Mouse (Mus musculus): ENCODE results near the gene Vps33b. TPM values are rescaled to one million over a fixed set of nuclear protein-coding genes. Genes with fewer than 3 reads are reported as not detected.

Vps33b gene
- polyA plus RNA-seq, 1 experiment from 2014 or later: 2.8 TPM

DNA sequence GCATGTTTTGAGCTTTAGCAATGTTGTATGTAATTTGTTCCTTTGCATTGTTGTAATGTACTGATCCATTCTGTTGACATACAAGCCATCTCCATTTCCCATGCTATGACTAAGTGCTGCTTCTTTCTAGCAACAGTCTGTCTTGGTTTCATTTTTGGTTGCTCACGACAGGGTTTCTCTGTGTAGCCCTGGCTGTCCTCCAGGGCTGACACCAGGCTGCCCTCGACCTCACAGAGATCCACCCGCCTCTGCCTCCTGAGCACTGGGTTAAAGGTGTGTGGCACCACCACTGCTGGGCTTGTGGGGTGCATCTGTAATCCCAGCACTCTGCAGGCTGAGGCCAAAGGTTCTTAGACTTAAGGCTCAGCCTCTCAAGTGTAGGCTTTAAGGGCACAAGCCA lies 30.1 kb downstream of the Vps33b start:
- H3K9ac ChIP-seq (replicated peaks; ENCODE audit: low read depth): no peak overlapping the region
- no peak for ATAC-seq
- H3K27me3 ChIP-seq (replicated peaks; ENCODE audit: insufficient read depth, low read length): no peaks in the 10 kb centered on the region
- H3K4me3 ChIP-seq (ENCODE audit: low read depth, low read length): no peak overlapping the region
- H3K9me3 ChIP-seq (ENCODE audit: low read length): no peaks in the 10 kb centered on the region
- H3K36me3 ChIP-seq (ENCODE audit: insufficient read depth, low read length): no peaks in the 10 kb centered on the region
- H3K4me1 ChIP-seq (ENCODE audit: insufficient read depth, low read depth, low read length): no peaks in the 10 kb centered on the region; the same call in 1 of the 2 replicates
- no peak overlapping the region for H3K27ac ChIP-seq (ENCODE audit: low read length)
- no peak for DNase-seq (ENCODE audit: low spot score)
- H3K4me2 ChIP-seq (replicated peaks; ENCODE audit: low read depth, low read length): no peak overlapping the region
- WGBS: 70% methylated on average over 3 of the region's 3 CpGs
- no peak for TF ChIP-seq CTCF (IDR thresholded peaks at IDR 0.05)
- TF ChIP-seq EP300 (IDR thresholded peaks at IDR 0.05): no peak

DNA sequence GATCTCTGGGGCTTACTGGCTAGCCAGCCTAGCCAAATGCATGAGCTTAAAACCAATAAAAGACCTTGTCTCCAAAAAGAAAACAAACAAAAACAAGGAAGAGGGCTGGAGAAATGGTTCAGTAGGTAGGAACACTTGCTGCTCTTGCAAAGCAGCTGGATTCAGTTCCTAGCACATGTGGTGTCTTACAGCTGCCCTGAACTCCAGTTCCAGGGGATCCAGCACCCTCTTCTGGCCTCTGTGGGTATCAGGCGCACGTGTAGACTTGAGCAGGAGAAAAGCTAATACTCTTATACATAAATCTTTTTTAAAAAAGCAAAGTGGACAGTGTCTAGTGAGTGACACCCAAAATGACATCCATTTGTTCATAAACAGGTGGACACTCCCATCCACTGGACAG lies 32.1 kb downstream of the Vps33b start:
- no peak for DNase-seq (ENCODE audit: low spot score)
- H3K27ac ChIP-seq (ENCODE audit: low read length): no peak overlapping the region
- H3K36me3 ChIP-seq (ENCODE audit: insufficient read depth, low read length): no peaks in the 10 kb centered on the region
- H3K9me3 ChIP-seq (ENCODE audit: low read length): no peaks in the 10 kb centered on the region
- H3K9ac ChIP-seq (replicated peaks; ENCODE audit: low read depth): no peak overlapping the region
- no peaks in the 10 kb centered on the region for H3K27me3 ChIP-seq (replicated peaks; ENCODE audit: insufficient read depth, low read length)
- ATAC-seq: no peak
- H3K4me2 ChIP-seq (replicated peaks; ENCODE audit: low read depth, low read length): no peak overlapping the region
- H3K4me3 ChIP-seq (ENCODE audit: low read depth, low read length): no peak overlapping the region
- peak; percentile 35 for TF ChIP-seq CTCF (IDR thresholded peaks at IDR 0.05)
- no peak for TF ChIP-seq EP300 (IDR thresholded peaks at IDR 0.05)
- WGBS: 77% methylated on average over 2 of the region's 2 CpGs
- no peaks in the 10 kb centered on the region; the same call in 1 of the 2 replicates for H3K4me1 ChIP-seq (ENCODE audit: insufficient read depth, low read depth, low read length)

DNA sequence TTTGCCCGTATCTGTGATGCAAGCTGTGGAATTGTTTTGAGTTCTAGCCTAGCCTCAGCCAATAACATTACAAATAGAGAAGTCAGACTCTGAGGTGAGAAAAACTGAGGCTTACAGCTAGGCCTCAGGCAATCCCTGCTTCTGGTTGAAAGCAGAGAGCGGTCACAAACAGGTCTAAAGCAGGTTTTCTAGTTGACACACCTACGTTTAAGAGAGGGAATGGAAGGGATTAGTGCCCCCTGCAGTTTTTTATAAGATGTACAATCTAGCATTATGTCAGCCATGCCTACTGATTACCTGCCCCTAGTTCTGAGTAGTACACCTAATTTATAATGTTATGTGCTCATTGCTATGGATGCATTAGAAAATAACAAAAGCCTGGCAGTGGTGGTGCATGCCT lies 38.3 kb downstream of the Vps33b start:
- Histone ChIP-seq H3K27me3 (replicated peaks; ENCODE audit: insufficient read depth, low read length) (no peaks in the 10 kb centered on the region), H3K4me2 (replicated peaks; ENCODE audit: low read depth, low read length) (no peak overlapping the region), H3K9ac (replicated peaks; ENCODE audit: low read depth) (no peak overlapping the region), H3K4me1 (ENCODE audit: insufficient read depth, low read depth, low read length) (no peaks in the 10 kb centered on the region), H3K4me3 (ENCODE audit: low read depth, low read length) (no peak overlapping the region), H3K36me3 (ENCODE audit: insufficient read depth, low read length) (peaks cover 3% of the 10 kb centered on the region; the same call in 1 of the 2 replicates), H3K9me3 (ENCODE audit: low read length) (no peaks in the 10 kb centered on the region), H3K27ac (ENCODE audit: low read length) (no peak overlapping the region)
- ATAC-seq (no peak; the same call in 1 of the 2 replicates), DNase-seq (ENCODE audit: low spot score) (peak; percentile 26)
- 69% methylated on average over 3 of the region's 3 CpGs for WGBS
- TF ChIP-seq CTCF (IDR thresholded peaks at IDR 0.05): peak; percentile 39
- no peak for TF ChIP-seq EP300 (IDR thresholded peaks at IDR 0.05)

DNA sequence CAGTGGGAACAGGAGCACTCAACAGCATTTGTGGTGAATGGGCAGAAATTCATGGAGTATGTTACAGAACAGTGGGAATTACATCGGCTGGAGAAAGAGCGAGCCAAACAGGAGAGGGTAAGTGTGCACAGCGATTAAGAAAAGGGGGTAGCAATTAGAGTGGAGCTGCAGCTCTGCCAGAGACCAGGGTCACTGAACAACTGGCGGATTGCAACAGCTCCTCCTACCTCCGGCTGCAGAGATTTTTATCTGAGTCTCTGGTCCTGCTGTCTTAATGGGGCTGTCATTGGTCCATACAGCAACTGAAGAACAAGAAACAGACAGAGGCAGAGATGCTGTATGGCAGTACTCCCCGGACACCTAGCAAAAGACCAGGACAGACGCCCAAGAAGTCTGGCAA lies 41.3 kb downstream of the Vps33b start:
- H3K27me3 ChIP-seq (replicated peaks; ENCODE audit: insufficient read depth, low read length): no peaks in the 10 kb centered on the region
- peaks cover 3% of the 10 kb centered on the region; the same call in 1 of the 2 replicates for H3K36me3 ChIP-seq (ENCODE audit: insufficient read depth, low read length)
- no peak for ATAC-seq
- peak overlapping the region; percentile 38; the same call in 1 of the 2 replicates for H3K27ac ChIP-seq (ENCODE audit: low read length)
- WGBS: 68% methylated on average over 7 of the region's 7 CpGs
- H3K9ac ChIP-seq (replicated peaks; ENCODE audit: low read depth): no peak overlapping the region
- DNase-seq (ENCODE audit: low spot score): no peak
- TF ChIP-seq EP300 (IDR thresholded peaks at IDR 0.05) (no peak), CTCF (IDR thresholded peaks at IDR 0.05) (no peak)
- H3K4me3 ChIP-seq (ENCODE audit: low read depth, low read length): no peak overlapping the region
- no peaks in the 10 kb centered on the region for H3K4me1 ChIP-seq (ENCODE audit: insufficient read depth, low read depth, low read length)
- H3K4me2 ChIP-seq (replicated peaks; ENCODE audit: low read depth, low read length): no peak overlapping the region
- no peaks in the 10 kb centered on the region for H3K9me3 ChIP-seq (ENCODE audit: low read length)

DNA sequence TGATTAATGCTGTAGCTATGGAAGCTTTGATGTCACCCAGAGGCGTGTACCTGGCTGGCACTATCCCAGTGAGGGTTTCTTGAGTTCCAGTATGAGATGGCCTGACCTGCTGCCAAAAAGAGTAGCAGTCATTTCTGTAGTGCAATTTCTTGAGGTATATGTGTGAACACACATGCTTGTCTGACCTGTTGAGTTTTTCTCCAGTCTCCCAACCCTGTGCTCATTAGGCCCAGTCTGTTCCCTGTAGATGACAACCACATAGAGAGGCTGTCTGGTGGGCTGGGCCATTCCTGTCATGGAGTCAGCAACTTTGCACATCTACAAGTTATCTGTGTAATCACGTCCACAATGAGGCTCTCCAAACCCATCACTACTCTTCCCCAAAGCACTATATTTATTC lies 46.3 kb downstream of the Vps33b start:
- TF ChIP-seq CTCF (IDR thresholded peaks at IDR 0.05) (no peak), EP300 (IDR thresholded peaks at IDR 0.05) (no peak)
- WGBS: 72% methylated on average over 2 of the region's 2 CpGs

DNA sequence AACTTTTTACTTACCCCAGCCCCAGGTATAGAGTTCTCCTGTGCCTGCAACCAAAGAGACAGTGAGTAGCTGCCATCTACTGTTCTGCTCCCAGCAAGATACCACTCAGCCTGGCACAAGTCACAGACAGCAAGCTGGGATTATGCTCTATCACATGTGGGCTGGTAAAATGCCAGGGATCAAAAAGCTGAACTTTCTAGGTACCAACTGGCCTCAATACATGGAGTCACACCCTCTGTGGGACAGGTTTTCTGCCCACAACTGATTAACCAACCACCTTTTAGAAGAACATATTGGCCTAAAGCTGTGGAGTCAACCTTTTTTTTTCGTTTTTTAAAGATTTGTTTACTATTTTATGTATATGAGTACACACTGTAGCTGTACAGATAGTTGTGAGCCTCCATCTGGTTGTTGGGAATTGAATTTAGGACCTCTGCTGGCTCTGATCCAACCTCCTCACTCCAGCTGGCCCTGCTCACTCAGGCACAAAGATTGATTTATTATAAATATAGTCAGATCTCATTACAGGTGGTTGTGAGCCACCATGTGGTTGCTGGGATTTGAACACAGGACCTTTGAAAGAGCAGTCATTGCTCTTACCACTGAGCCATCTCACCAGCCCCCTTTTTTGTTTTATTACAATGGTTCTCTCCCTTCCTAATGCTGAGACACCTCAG lies 48.1 kb downstream of the Vps33b start:
- no peak for DNase-seq (ENCODE audit: low spot score)
- H3K9me3 ChIP-seq (ENCODE audit: low read length): no peaks in the 10 kb centered on the region

More for the DNA sequence above, 46.3 kb downstream of the Vps33b start:
- Histone ChIP-seq H3K36me3 (ENCODE audit: insufficient read depth, low read length) (no peaks in the 10 kb centered on the region), H3K9ac (replicated peaks; ENCODE audit: low read depth) (no peak overlapping the region), H3K4me1 (ENCODE audit: insufficient read depth, low read depth, low read length) (no peaks in the 10 kb centered on the region), H3K4me3 (ENCODE audit: low read depth, low read length) (no peak overlapping the region), H3K27me3 (replicated peaks; ENCODE audit: insufficient read depth, low read length) (no peaks in the 10 kb centered on the region), H3K27ac (ENCODE audit: low read length) (no peak overlapping the region), H3K4me2 (replicated peaks; ENCODE audit: low read depth, low read length) (no peak overlapping the region), H3K9me3 (ENCODE audit: low read length) (no peaks in the 10 kb centered on the region)
- no peak for DNase-seq (ENCODE audit: low spot score)
- no peak for ATAC-seq

More for the DNA sequence above, 48.1 kb downstream of the Vps33b start:
- H3K9ac ChIP-seq (replicated peaks; ENCODE audit: low read depth): no peak overlapping the region
- no peaks in the 10 kb centered on the region for H3K4me1 ChIP-seq (ENCODE audit: insufficient read depth, low read depth, low read length)
- H3K4me3 ChIP-seq (ENCODE audit: low read depth, low read length): no peak overlapping the region
- no peak overlapping the region for H3K27ac ChIP-seq (ENCODE audit: low read length)
- WGBS: 44% methylated on average over 1 of the region's 1 CpGs
- H3K36me3 ChIP-seq (ENCODE audit: insufficient read depth, low read length): no peaks in the 10 kb centered on the region
- H3K27me3 ChIP-seq (replicated peaks; ENCODE audit: insufficient read depth, low read length): no peaks in the 10 kb centered on the region
- TF ChIP-seq CTCF (IDR thresholded peaks at IDR 0.05) (no peak), EP300 (IDR thresholded peaks at IDR 0.05) (no peak)
- no peak for ATAC-seq
- H3K4me2 ChIP-seq (replicated peaks; ENCODE audit: low read depth, low read length): no peak overlapping the region
